Mouse (Mus musculus) gastrocnemius, postnatal 14 days (tissue): ENCODE results near the gene Optn. TPM values are rescaled to one million over a fixed set of nuclear protein-coding genes. Genes with fewer than 3 reads are reported as not detected.

Source experiments
- DNase-seq: peaks from one replicate; pipeline ENCODE4 v3.0.0; 2021; ENCODE audit warnings: mixed read lengths
- intact Hi-C: fragments of 180-260 bp; cut with DNase I; formaldehyde crosslinking; loops from one replicate; pipeline ENCODE4 v1.15.1; 2025; ENCODE audit warnings: low total_unique reads
- total RNA-seq, 2 experiments: library from RNA; stranded (reverse); gene quantifications; 2 replicates each; pipeline ENCODE4 v1.2.3; 2021

Gene Optn
- total RNA-seq, 2 experiments from 2014 or later, result 27.2 to 33.8 TPM

- DNase-seq, result no peak
- intact Hi-C loops, result no loop called here
These were observed 29.1 kb downstream of the Optn start for GRCm38 (mm10) chr2:5034801-5035200.

DNA sequence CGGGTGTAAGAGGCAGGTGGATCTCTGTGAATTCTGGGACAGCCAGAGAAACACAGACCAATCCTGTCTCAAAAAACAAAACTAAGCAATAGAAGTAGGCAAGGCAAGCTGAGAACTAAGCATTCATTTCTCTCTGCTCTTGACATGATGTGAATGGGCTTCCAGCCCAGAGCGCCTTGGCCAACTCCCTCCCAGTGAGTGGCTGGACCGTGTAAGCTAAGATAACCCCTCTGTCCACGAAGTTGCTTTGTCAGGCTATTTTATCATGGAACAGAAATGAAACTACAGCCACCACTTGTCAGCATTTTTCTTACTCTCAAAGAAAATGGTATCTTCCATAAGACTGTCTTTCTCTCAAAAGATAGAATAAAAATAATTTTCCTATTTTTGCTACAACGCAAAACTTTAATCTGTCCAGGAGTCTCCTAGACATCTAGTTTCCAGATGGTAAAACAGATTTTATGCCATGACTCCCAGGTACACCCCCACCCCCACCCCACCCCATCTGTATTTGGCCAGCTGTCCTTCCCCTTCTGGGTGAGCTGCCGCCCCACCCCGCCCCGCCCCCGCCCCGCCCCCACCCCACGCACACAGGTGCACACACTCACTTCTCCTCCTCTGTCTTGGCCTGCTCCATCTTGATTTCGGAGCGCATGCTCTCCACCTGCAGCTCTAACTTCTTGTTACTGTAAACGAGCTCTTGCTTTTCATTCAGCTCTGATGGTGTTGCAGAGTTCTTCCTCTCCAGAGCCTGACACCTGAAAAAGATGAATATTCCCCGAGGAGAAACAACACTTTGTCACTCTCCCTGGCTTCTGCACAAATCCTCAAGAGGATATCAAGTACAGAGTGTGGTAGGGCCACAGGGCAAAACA, 30.1 kb downstream of the Optn start:
- DNase-seq, result peak; percentile 29
- intact Hi-C loops, result no loop called here

- intact Hi-C loops, result no loop called here
- no peak for DNase-seq
These were observed 31.2 kb downstream of the Optn start for GRCm38 (mm10) chr2:5032665-5033064.

DNA sequence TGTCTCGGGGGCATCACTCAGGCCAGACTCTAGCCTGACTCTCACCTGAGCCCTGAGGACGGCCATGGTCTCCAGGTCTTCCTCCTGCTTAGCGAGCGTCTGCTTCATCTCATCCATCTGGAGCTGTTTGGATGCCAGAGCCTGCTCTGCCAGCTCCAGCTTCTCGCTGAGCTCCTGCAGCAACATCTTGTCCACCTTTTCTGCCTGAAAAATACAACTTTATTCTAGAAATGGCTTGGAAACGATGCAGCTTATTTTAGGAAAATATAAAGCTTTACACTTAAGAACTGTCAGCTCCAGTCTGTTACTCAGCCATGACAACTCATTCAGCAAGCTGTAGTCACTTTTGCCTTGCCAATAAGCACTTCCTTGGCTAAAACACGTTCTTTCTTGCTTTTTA, 32.6 kb downstream of the Optn start:
- no peak for DNase-seq
- intact Hi-C loops, result no loop called here

- intact Hi-C loops, result loop anchor here (5.0 kb wide), 1 partner anchor 113 kb away; the partner anchor contains the start of gene Phyh
- no peak for DNase-seq
These were observed 34.0 kb downstream of the Optn start for GRCm38 (mm10) chr2:5029808-5030207.

DNA sequence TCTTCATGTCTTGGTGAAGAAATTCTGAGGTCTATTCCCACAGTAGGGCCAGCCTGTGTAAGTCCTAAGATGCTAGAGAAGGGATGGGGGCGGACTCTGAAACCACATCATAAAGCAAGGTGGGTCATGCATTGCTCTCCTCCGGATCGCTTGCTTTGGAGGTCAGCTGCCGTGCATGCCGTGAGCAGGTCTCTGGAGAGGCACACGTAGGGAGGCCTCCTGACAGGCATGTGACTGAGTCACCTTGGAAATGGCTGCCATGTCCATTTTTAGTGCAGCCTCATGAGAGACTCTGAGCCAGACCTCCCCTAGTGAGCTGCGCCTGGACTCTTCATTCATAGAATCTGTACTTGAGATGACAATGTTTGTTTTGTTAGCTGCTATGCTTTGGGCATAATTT, 35.8 kb downstream of the Optn start:
- no peak for DNase-seq
- intact Hi-C loops, result loop anchor here (5.0 kb wide), 1 partner anchor 111 kb away; the partner anchor contains the start of gene Phyh

GRCm38 (mm10) chr2:5027057-5027456, 36.8 kb downstream of the Optn start:
- no peak for DNase-seq
- intact Hi-C loops, result loop anchor here (5.0 kb wide), 1 partner anchor 110 kb away; the partner anchor contains the start of gene Phyh

- intact Hi-C loops, result loop anchor here (5.0 kb wide), 1 partner anchor 108 kb away; the partner anchor contains the start of gene Phyh
- DNase-seq, result no peak
These were observed 38.6 kb downstream of the Optn start for GRCm38 (mm10) chr2:5025162-5025733.

DNA sequence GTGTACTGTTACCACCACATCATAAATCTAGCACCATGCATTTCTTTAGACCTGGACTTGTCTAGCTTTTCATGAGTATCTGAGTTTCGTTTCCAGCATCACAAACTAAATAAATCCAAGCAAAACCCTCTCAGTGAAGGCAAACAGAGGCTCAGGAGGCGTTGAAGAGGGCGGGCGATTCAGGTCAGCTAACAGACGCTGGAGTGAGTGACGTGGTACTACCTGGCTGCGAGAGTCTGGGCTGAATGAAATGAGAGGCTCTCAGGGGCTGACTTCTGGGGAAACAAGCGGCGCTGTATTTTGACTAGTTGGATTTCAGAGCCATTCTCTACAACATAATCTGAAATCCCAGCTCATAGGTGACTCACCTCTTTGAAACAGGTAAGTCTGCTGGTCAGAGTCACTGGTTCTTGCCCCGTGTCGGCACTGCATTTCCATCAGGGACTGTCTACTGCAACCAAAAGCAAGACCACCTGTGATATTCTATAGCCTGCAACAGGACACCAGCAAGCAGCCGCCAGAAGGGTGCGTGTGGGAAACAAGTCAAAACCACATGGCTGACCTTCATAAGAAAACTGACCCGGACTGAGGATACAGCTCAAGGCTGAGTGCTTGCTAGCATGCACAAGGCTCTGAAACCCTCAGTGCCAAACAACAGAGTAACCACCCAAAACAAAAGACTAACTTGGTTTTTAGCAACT, 40.0 kb downstream of the Optn start:
- intact Hi-C loops, result no loop called here

GRCm38 (mm10) chr2:5023275-5023674, 40.6 kb downstream of the Optn start:
- intact Hi-C loops, result no loop called here
- no peak for DNase-seq

More for the DNA sequence above, 40.0 kb downstream of the Optn start:
- no peak for DNase-seq

DNA sequence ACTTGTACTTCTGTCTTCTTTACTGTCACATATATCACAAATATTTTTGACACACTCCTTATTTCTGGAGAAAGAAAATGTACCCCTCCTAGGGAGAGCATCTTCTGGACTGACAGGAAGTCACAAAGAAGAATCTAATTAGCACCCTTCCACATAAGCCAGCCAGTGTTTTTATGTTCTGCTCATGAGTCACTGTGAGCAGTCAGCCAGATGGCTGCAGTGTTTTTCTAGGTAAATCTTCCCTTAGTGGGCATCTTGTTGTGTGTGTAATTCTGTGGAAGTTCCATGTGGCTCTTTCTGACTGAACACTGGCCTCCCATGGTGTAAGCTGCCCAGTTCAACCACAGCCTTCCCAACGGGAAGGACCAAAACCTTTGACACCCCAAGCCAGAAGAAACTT, 44.1 kb downstream of the Optn start:
- DNase-seq, result no peak
- intact Hi-C loops, result no loop called here

DNA sequence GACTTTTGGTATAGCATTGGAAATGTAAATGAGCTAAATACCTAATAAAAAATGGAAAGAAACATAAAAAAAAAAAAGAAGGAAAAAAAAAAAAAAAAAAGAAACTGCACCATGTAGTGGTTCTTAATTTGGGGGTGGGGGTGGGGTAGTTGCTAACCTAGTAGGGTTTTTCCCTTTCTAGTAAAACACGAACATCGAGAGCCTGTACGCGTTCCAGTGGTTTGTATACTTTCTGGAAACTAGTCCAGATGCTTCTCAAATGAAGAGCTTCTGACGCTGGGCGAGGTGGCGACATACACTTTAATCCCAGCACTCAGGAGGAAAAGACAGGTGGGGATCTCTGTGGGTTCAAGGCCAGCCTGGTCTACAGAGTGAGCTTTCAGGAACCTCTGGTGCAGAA, 46.9 kb downstream of the Optn start:
- DNase-seq, result no peak
- intact Hi-C loops, result no loop called here

- no peak for DNase-seq
- intact Hi-C loops, result no loop called here
These were observed 48.3 kb downstream of the Optn start for GRCm38 (mm10) chr2:5015527-5015926.

GRCm38 (mm10) chr2:5014616-5015015, 49.2 kb downstream of the Optn start:
- intact Hi-C loops, result no loop called here
- DNase-seq, result no peak

- intact Hi-C loops, result no loop called here
- peak; percentile 91 for DNase-seq
These were observed 51.1 kb downstream of the Optn start, which contains the start of gene Mcm10 for GRCm38 (mm10) chr2:5012491-5013324. Gene Mcm10, minus strand, starts transcription at chr2:5012791.

- no peak for DNase-seq
- intact Hi-C loops, result no loop called here
These were observed 51.9 kb downstream of the Optn start for GRCm38 (mm10) chr2:5011898-5012490.

DNA sequence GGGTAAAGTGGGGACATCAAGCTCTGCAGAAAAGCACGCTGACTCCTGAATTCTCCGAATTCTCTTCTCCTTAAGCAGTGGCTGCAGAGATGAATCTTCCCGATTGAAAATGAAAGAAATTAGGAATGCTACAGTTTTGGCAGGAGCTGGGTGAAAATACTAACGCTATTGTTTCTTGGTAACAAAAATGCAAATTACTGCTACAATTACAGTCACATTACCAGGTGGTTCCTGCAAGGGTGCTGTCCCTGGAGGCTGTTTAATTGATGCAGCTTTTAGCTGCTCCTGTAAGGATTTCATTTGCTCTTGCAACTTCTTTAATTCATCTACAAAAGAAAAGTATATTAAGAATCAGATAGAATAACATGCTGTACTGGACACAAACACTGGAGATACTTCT, 56.7 kb downstream of the Optn start:
- intact Hi-C loops, result no loop called here
- DNase-seq, result no peak

DNA sequence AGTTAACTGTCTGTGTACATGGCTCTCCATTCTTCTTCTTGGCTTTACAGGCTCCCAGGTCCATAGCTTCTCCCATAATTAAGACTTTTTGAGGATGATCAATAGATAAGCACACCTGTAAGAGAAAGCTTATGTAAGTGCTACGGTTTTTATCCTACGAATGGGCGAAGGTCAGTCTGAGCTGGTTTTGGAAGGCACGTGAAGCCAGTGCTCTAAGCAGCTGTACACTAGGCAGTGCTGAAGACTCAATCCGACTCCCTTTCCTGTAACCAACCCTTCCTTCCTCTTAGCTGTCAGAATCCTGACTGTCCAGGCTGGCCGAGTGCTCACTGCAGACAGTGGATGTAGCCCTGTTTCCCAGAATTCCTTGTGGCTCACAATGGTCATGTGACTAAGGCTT, 62.6 kb downstream of the Optn start:
- no peak for DNase-seq
- intact Hi-C loops, result no loop called here

DNA sequence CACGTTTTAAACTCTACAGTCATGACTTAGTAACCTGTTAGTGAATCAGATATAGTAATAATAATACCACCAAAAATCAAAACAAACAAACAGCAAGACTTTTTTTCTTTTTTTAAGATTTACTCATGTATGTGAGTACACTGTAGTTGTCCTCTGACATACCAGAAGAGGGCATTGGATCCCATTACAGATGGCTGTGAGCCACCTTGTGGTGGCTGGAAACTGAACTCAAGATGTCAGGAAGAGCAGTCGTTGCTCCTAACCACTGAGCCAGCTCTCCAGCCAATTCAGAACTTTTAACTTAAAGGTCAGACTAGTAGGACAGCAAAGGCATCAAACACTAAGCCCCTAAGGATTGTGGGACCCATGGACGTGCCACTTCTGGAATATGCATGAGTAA, 64.9 kb downstream of the Optn start:
- DNase-seq, result no peak
- intact Hi-C loops, result no loop called here
